Mouse (Mus musculus) urinary bladder, adult 2 months (tissue): Measurements from ENCODE around the gene Prkn. TPM values are rescaled to one million over a fixed set of nuclear protein-coding genes. Genes with fewer than 3 reads are reported as not detected.

Experiments used
- DNase-seq: peaks from one replicate; pipeline ENCODE4 v3.0.0; 2022; ENCODE audit warnings: low spot score
- polyA plus RNA-seq: library from polyadenylated mRNA; depleted of rRNA; stranded (reverse); fragments of >200 nt; gene quantifications from 2 replicates; pipeline ENCODE4 v1.2.3, GENCODE M21; 2012

The Prkn gene
- polyA plus RNA-seq, 1 experiment, result 7.3 TPM

DNA sequence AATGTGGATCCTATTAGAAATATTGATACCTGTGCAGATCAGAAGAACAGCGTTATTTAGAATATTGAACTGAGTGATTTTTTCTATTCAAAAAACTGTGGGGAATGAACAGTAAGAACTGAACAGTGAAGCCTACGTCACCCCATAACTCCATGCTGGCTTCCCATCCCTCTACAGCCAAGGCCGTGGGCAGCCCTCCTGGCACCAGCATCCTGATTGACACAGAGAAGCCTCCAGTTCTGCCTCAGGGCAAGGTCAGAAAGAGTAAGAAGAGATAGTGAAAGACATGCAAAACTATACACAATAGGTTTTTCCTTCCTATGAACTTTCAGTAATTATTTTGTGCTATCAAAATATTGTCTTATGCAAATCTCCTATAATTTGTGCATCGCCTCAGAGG, 557.5 kb downstream of the Prkn start:
- no peak for DNase-seq

DNA sequence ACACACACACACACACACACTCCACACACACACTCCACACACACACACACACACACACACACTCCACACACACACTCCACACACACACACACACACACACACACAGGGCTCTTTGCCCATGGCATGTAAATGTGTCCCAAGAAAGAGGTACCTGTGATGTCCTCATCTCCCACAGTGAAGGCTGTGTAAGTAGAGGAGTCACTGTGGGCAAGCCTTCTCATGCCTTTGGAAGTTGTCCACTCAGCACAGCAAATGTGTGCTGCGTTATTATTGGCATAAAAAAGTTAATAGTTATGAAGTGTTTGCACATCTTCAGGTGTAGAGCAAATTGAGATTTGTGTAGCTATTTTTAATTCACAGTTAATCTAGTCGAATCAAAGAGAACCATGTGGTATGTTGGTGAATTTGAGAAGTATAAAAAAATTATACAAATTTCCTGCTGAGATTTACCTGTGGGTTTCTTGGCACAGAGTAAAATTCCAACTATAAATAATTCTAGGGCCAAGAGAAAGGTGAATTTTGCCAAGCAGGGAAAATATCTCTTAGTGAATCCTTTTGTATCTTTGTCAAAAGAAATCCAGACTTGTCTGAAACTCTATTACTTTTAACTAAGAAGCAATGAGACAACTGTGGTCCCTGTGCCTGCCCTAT, 562.2 kb downstream of the Prkn start:
- no peak for DNase-seq

DNA sequence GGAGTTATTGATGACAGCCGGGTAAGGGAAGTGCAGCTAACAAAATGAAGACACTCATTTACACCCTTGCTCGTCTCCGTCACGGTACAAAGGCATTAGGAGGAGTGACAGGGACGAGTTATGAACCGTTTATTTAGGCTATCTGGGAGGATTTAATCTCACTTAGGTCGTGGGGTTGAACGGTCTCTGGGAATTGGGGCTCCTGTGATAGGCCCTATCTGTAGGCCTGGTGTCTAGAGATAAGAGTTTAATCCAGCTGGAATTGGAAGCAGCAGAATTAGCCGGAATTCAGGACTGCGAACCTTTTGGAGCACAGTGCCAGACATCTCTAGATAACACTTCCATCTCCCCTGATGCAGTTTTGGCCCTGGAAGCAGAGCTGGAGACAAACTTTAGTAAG, 571.2 kb downstream of the Prkn start:
- DNase-seq, result no peak

DNA sequence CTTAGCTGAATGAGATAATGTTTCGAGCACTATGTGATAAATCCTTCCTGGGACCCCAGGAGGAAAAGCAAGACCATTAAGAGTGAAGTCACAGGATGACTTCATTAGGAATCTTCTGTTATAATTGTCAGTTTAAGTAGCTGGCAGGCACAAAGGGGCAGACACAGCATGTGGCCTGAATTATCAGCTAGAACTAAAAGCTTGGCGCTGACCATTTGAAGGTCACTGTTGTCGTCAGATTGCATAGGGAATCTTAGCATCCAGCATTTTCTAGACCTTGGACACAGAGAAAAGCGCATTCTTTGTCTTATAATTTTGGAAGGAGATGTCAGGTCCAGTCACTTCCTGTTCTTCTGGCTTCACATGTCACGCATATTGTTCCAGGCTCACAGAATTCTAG, 573.5 kb downstream of the Prkn start:
- no peak for DNase-seq

DNA sequence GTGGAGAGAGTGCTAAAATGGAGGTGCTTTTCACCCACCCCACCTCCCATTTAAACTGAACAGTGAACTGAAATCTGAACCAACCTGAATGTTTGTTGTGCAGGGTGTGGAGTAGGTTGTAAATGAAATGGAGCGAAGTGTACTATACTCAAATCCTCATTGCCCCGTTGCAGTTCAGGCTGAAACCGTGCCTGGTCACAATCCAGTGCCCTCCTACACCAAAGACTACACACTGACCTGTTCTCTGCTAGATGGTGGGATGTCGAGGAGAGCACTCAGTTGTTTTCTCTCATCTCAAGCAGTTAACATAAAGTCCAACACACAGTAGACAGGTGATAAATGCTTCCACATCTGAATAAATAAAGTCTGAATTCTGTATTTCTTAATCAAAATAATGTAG, 574.1 kb downstream of the Prkn start:
- no peak for DNase-seq

DNA sequence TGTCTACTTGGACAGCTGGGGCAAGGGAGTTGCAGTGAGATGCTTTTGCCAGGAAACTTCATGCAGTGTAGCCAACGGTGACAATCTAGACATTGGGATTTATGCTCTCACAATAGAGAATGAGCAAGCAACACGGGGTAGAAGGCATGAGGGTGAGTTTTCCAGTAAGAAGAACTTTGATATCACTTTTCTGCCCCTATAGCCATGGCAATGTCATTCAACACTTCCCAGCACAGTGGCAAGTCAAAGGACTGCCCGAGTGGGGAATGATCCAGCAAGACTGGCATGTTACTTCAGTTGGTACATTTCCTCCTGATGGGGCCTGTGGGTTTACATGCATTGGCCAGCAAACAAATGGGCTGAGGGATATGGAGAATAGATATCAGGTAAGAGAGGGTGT, 577.0 kb downstream of the Prkn start:
- DNase-seq, result no peak

DNA sequence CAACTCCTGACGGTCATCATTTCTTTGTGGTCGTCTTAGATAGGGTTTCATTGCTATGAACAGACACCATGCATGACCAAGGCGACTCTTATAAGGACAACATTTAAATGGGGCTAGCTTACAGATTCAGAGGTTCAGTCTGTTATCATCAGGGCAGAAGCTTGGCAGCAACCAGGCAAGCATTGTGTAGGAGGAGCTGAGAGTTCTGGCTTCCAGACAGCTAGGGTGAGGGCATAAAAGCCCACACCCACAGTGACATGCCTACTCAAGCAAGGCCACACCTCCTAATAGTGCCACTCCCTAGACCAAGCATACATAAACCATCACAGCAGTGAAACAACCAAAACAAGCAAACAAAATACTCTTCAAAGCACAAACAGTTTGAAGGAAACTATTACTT, 579.3 kb downstream of the Prkn start:
- DNase-seq, result no peak

DNA sequence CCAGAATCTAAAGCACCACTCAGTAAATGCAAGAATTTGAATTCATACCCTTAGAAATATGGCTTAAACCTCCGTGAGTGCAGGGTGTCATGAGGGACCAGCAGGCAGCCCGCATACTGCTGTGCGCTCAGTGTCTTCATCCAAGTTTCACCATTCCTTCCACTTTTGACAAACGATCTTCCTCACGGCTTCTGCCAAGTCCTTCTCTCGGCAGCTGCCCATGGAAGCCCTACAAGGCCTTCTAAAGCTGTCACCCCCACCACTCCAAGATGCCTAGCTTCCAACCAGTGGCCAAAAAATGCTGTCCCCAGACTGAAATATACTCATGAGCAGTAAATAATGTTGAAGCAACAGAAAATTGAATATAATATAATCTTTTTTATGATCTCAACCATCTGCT, 580.7 kb downstream of the Prkn start:
- no peak for DNase-seq

DNA sequence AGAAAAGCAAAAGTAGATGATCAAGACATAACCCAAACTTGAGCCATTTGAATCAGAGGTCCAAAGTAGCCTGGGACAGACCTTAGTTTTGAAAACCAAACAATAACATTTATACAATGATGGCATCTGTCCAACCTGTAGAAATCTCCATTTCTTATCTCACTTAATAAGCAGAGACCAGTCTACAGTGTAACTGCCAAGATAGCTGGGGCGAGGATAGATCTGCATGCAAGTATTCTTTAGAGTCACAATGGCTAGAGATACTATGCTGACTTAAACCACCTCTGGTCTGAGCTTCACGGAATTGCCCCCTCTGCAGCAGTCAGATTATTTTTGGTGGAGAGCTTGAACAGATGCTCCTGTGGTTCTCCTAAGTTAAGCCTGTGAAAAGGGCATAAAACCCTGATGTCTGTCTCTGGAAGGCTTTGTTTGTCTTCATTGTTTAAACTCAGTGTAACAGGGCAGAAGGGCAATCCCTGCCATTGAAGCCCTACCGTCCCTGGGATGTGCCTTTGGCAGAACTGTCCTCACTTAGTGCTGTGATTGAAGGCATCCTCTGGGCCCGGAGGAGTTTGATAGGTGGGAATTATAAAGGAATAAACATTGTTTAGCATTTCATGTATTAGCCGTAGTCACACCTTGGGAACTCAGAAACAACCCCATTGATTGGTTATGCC, 581.2 kb downstream of the Prkn start:
- no peak for DNase-seq

DNA sequence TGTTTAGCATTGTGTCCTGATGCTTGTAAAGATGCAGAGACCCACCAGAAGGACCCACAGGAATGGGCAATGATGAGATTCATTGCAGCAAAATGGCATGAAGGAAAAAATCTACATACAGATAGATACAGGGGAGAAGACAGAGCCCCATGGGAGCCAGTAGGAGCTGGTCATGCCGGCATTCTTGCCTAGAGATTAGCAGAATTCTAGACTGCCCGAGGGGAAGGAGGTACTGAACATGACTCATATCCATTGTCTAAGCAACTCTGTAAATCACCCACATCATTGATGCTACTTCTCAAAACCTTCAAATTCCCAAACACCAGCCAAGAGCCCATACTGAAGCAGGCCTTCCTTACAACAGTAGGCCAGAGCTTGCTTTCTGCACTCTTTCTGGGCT, 591.1 kb downstream of the Prkn start:
- DNase-seq, result no peak

DNA sequence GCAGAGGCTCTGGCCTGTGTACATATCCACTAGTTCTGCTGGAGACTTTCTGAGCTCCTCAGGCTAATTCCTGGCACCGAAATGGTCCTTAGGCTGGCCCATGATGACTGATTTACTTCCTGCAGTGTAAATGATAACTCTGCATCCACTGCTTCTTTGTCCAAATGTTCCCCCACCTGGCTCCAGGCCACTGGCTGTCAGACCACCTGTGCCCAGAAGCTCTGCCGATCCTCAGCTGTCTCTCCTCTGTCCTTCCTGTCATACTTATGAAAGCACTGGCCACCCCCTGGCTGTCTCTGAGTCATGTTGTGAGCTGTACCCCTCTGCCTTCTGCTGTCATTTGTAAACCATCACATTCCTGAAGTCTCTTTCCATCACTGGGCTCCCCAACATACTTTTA, 592.4 kb downstream of the Prkn start:
- no peak for DNase-seq

DNA sequence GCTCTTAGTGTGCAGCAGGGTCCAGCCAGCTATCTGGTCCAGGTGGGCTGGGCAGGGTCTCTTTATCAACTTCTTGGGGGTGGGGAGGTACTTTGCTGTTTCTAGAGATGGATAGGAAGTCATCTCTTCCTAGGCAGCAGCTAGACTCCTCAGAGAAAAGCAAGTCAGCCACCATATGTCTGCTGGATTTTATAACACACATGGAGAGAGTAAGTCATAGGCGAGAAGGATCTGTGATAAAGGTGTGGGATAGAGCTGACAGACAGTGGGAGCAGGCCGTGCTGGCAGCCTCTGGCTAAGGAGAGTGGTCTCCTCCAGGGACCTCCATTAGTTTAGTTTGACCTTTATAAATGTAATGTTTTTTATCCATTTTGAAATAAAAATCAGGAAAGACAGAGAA, 622.5 kb downstream of the Prkn start:
- no peak for DNase-seq

DNA sequence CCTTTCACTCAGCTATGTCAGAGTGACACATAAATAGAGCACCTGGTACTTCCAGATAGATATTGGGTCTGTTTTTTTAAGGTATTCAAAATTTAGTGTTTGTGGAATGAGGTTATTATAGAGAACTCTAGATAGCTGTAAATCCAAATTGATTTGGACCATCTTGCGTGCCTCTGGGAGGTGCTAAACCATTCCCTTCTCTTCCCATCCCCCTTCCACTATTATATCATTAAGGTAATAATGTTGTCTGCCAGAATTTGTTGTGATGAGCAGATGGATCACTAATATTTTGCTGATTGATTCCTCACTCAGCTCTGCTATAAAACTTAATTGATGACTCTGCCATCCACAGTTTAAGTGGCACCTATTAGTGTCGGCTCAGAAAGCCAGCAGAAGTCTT, 625.9 kb downstream of the Prkn start:
- no peak for DNase-seq

DNA sequence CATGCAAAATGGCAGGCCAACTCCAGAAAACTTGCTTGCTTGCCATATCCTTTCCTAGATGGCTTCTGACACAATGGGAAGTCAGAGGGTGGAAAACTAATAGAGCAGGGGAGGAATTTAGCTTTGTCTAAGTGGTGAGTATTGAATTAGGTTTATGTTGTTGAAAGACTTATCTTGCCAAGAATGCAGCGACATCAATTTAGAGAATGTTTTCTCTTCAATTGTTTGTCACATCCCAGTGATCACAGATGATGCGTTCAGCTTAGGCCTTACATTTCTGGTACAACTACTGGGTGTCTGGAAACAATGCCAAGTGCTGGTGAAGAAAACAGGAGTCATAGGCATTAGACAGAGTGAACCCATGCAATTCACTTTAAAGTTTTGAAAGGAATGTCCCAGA, 628.4 kb downstream of the Prkn start:
- DNase-seq, result no peak

DNA sequence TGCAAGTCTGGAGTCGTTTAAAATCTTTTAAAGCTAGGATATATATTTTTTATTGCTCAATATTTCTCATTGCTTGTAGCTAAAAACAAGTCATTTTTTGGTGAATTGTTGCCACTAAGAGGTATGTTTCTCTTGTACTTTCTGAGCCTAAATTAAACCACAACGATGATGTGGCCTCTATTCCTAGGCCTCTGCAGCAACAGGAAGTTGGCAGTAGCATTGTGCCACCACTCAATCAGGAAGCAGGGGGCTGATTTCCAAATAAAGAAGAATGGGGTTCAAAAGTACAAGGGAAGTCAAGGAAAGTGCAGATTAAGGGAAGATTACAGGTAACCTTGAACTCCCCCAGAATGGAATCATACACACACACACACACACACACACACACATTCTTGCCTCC, 642.8 kb downstream of the Prkn start:
- DNase-seq, result no peak

DNA sequence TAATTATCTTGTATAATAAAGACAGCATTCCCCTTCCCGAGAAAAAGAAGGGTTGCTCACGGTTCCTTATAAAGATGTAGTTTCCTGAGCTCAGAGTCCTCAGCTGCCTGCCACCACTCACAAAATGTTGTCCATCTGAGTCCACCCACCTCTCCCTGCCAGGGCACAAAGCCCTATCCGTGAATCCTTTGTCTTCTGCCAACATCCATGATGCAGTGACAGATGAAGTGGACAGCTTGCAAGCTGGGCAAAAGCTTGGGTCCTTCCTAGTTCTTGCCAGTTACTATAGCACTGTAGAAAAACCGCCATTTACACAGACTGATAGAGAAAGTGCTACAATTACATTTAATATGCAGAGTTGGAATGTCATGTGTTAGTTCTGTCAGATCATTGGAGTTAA, 649.9 kb downstream of the Prkn start:
- DNase-seq, result no peak

DNA sequence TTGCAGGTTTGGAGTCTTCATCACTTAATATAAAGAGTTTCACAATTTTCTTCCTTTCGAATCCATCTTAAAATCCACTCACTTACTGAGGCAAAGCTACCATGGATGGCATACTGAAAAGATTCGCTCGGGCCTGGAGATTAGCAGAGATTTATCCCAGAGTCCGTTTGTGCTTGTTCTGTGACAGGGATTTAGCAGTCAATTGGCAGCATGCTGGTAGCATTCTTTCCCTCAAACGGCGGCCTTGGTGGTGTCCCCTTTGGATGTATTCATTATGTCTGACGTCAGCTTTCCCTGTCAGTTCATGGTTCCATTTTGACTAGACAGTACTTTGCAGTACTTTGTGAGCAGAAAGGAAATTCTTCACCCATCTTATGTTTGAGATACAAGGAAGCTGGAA, 662.4 kb downstream of the Prkn start:
- no peak for DNase-seq

DNA sequence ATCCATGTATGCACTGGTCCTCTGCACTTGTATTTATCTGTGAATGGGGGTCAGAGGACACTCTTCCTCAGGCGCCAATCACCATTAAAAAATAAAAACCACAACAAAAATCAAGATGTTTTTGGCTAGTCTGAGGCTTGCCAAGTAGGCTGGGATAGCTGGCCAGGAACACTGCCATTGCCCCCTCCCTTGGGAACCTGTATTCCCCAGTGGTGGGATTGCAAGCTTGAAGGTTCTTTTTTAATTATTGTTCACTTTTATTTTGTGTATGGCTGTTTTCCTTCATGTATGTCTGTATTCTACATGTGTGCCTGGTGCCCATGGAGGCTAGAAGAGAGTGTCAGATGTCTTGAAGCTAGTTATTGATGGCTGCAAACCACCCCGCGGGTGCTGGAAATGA, 664.3 kb downstream of the Prkn start:
- no peak for DNase-seq

DNA sequence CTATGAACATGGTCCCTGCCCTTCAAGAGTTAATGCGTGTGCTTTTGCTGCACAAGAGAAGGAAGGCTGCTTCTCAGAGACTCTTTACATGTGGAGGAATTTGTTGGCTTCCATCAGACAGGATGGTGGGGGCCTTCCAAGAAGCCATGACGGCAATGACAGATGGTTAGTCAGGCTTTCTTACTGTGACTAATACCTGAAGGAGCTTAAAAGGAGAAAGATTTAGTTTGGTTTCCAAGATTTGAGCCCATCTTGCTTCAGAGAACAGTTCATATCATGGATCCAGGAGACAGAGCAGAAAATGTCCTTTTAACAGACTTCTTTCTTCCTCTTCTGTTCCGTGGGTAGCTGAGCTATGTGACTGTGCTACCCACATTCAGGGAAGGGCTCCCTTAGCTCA, 666.9 kb downstream of the Prkn start:
- DNase-seq, result no peak

DNA sequence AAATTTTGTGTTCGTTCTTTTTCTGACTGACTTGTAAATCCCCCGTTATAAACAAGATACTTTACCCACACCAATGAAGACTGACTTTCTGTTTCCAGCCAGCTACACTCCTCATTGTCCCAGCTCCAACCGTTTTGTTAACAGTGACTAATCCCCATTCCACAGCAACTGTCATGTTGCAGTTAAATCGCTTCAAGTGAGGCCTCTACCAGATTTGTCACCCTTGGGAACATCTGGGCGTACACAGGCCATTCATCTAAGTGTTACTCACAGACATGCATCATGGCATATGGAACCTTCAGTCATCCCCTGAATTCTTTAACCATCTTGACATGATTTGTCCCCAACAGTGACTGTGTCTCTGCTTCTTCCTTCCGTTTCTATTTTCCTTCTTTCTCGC, 669.9 kb downstream of the Prkn start:
- DNase-seq, result no peak

DNA sequence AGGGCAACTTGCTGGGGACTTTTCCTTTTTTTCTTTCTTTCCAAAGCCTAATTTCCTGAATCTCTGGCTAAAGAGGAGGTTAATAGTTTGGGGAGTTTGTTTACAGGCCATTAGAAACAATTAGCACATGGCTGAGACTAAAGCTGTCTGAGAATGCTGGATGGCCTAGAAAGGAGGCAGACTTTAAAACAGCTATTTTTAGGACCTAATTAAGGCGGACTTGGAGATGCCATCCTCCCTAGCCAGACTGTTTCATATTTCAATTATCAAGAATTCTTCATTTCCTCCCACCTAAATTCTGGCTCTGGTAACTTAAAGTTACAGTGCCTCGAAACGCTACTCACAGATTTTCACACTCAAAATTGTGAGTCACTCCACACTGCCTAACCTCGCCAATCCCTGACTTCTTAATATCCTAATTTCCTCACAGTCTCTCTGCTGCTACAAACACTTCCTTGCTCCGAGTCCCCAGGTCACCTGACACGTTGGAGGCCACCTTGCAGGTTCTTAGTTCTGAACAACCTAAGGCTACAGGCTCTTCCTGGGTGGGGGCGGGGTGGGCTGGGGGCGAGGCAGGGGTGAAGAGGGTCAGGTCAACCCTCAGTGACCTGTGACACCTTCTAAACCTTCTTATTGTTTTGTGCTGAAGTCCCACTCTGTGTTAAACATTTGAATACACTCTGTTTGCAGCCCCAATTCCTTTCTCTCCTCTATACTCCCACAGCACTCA, 674.0 kb downstream of the Prkn start:
- no peak for DNase-seq

DNA sequence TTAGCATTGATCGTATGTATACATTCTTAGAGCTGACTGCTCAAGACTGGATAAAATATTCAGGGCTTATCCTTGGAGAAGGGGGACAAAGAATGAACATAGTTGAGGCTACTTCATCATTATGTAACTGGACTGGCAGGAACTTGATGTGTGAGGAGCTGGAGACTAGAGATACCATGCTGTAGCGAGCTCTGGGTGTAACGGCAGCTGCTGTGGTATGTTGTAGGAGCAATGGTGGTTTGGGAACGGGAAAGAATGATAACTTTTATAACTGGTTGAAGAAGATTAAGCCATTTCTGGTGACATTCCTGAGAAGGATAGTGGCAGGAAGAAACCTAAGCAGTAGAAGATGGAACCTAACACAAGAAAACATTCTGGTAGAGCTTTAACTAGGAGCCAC, 675.4 kb downstream of the Prkn start:
- no peak for DNase-seq

DNA sequence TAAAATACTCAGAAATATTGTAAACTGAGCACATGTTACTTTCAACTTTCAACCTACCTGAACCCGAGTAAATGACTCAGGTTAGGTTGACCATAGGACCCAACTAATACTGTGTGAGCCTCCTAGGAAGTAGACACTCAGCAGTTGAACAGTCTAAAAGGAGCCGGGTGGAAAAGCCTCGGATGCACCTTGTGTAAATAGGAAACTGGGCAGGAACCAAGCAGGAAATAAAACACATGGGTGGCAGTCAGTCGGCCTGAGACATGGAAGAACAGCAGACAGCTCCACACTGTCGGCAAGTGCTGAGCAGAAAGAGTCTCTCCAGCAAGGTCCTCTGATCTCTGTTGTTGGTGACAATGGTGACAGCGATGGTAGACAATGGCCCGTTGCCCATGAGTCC, 676.0 kb downstream of the Prkn start:
- no peak for DNase-seq
